Mouse (Mus musculus): Measurements from ENCODE around the gene Mib2. TPM values are rescaled to one million over a fixed set of nuclear protein-coding genes. Genes with fewer than 3 reads are reported as not detected.

Mib2 gene
- polyA plus RNA-seq, 1 experiment from 2014 or later: 37.4 TPM

GRCm38 (mm10) chr4:155643531-155643930 is 25.5 kb downstream of the Mib2 start:
- H3K9me3 ChIP-seq: no peaks in the 10 kb centered on the region
- H3K4me1 ChIP-seq (replicated peaks): no peaks in the 10 kb centered on the region
- 88% methylated on average over 1 of the region's 1 CpGs for WGBS
- no peak overlapping the region for H3K4me2 ChIP-seq
- no peak overlapping the region for H3K9ac ChIP-seq
- peaks cover 88% of the 10 kb centered on the region for H3K36me3 ChIP-seq
- H3K4me3 ChIP-seq: no peak overlapping the region
- no peak for ATAC-seq (ENCODE audit: low read depth)
- no peaks in the 10 kb centered on the region for H3K27me3 ChIP-seq
- H3K27ac ChIP-seq (replicated peaks): no peak overlapping the region

GRCm38 (mm10) chr4:155635766-155636499 is 33.1 kb downstream of the Mib2 start:
- H3K9ac ChIP-seq: no peak overlapping the region
- no peak overlapping the region for H3K4me3 ChIP-seq
- peaks cover 92% of the 10 kb centered on the region for H3K36me3 ChIP-seq
- ATAC-seq (ENCODE audit: low read depth): no peak
- H3K4me2 ChIP-seq: no peak overlapping the region
- H3K27ac ChIP-seq (replicated peaks): no peak overlapping the region
- H3K27me3 ChIP-seq: no peaks in the 10 kb centered on the region
- H3K4me1 ChIP-seq (replicated peaks): no peaks in the 10 kb centered on the region
- no peaks in the 10 kb centered on the region for H3K9me3 ChIP-seq

- Histone ChIP-seq H3K9me3 (no peaks in the 10 kb centered on the region), H3K9ac (no peak overlapping the region), H3K27me3 (no peaks in the 10 kb centered on the region), H3K4me1 (replicated peaks) (peaks cover 4% of the 10 kb centered on the region), H3K36me3 (peaks cover 80% of the 10 kb centered on the region), H3K4me2 (no peak overlapping the region), H3K27ac (replicated peaks) (no peak overlapping the region), H3K4me3 (no peak overlapping the region)
- ATAC-seq (ENCODE audit: low read depth): no peak
- 91% methylated on average over 6 of the region's 6 CpGs for WGBS
Observed at GRCm38 (mm10) chr4:155630267-155630666, 38.7 kb downstream of the Mib2 start.

GRCm38 (mm10) chr4:155624338-155625291 is 44.4 kb downstream of the Mib2 start, which contains the start of gene Cdk11b:
TSS of gene Cdk11b (plus strand) at chr4:155624854.
- H3K27me3 ChIP-seq: no peaks in the 10 kb centered on the region
- H3K4me1 ChIP-seq (replicated peaks): peaks cover 14% of the 10 kb centered on the region
- under 1% methylated on average over 80 of the region's 84 CpGs for WGBS
- peak within 1 kb of the TSS; percentile 93 for H3K27ac ChIP-seq (replicated peaks)
- ATAC-seq (ENCODE audit: low read depth): peak; percentile 100
- H3K9me3 ChIP-seq: no peaks in the 10 kb centered on the region
- H3K4me3 ChIP-seq: peak within 1 kb of the TSS; percentile 99
- H3K9ac ChIP-seq: peak within 1 kb of the TSS; percentile 89
- peak within 1 kb of the TSS; percentile 86 for H3K4me2 ChIP-seq
- H3K36me3 ChIP-seq: peaks cover 48% of the 10 kb centered on the region

- Histone ChIP-seq H3K36me3 (peaks cover 78% of the 10 kb centered on the region), H3K27me3 (no peaks in the 10 kb centered on the region), H3K9ac (no peak overlapping the region), H3K4me1 (replicated peaks) (peaks cover 1% of the 10 kb centered on the region), H3K9me3 (no peaks in the 10 kb centered on the region), H3K4me3 (no peak overlapping the region), H3K27ac (replicated peaks) (no peak overlapping the region), H3K4me2 (no peak overlapping the region)
- ATAC-seq (ENCODE audit: low read depth): no peak
- 97% methylated on average over 5 of the region's 5 CpGs for WGBS
Observed at GRCm38 (mm10) chr4:155618321-155618720, 50.7 kb downstream of the Mib2 start.

GRCm38 (mm10) chr4:155613264-155613663 is 55.7 kb downstream of the Mib2 start:
- H3K4me1 ChIP-seq (replicated peaks): no peaks in the 10 kb centered on the region
- H3K36me3 ChIP-seq: peaks cover 80% of the 10 kb centered on the region
- ATAC-seq (ENCODE audit: low read depth): no peak
- H3K9ac ChIP-seq: no peak overlapping the region
- no peak overlapping the region for H3K27ac ChIP-seq (replicated peaks)
- H3K27me3 ChIP-seq: no peaks in the 10 kb centered on the region
- WGBS: over 99% methylated on average over 3 of the region's 3 CpGs
- no peaks in the 10 kb centered on the region for H3K9me3 ChIP-seq
- no peak overlapping the region for H3K4me3 ChIP-seq
- H3K4me2 ChIP-seq: no peak overlapping the region

GRCm38 (mm10) chr4:155611860-155612259 is 57.1 kb downstream of the Mib2 start:
- Histone ChIP-seq H3K27me3 (no peaks in the 10 kb centered on the region), H3K27ac (replicated peaks) (no peak overlapping the region), H3K9ac (no peak overlapping the region), H3K36me3 (peaks cover 66% of the 10 kb centered on the region), H3K9me3 (no peaks in the 10 kb centered on the region), H3K4me2 (no peak overlapping the region), H3K4me3 (no peak overlapping the region), H3K4me1 (replicated peaks) (no peaks in the 10 kb centered on the region)
- WGBS: 92% methylated on average over 3 of the region's 3 CpGs
- ATAC-seq (ENCODE audit: low read depth): no peak

- Histone ChIP-seq H3K9ac (no peak overlapping the region), H3K27ac (replicated peaks) (no peak overlapping the region), H3K4me1 (replicated peaks) (peaks cover 21% of the 10 kb centered on the region), H3K36me3 (peaks cover 39% of the 10 kb centered on the region), H3K4me2 (no peak overlapping the region), H3K4me3 (no peak overlapping the region), H3K9me3 (no peaks in the 10 kb centered on the region), H3K27me3 (no peaks in the 10 kb centered on the region)
- 84% methylated on average over 2 of the region's 2 CpGs for WGBS
- ATAC-seq (ENCODE audit: low read depth): no peak
Observed at GRCm38 (mm10) chr4:155606825-155607224, 62.2 kb downstream of the Mib2 start.

GRCm38 (mm10) chr4:155605132-155605531 is 63.9 kb downstream of the Mib2 start:
- 92% methylated on average over 4 of the region's 4 CpGs for whole genome bisulfite sequencing
- ATAC-seq (ENCODE audit: low read depth): no peak

More at GRCm38 (mm10) chr4:155605132-155605531, 63.9 kb downstream of the Mib2 start:
- Histone ChIP-seq H3K9me3 (no peaks in the 10 kb centered on the region), H3K4me1 (replicated peaks) (peaks cover 21% of the 10 kb centered on the region), H3K9ac (no peak overlapping the region), H3K36me3 (peaks cover 25% of the 10 kb centered on the region), H3K27me3 (no peaks in the 10 kb centered on the region), H3K27ac (replicated peaks) (no peak overlapping the region), H3K4me2 (no peak overlapping the region), H3K4me3 (no peak overlapping the region)

Other genes starting within 250 kb of the Mib2 start
- gene Tmem52, start 200.1 kb downstream of the Mib2 start, polyA plus RNA-seq (2015; fragmentation: Nextera tagmentation; extraction: Ambion mirVana): not detected in 2 replicates
- 1,009 and 1,019 TPM in 2 replicates for gene Gnb1, start 177.8 kb downstream of the Mib2 start, polyA plus RNA-seq (2015; fragmentation: Nextera tagmentation; extraction: Ambion mirVana)
- gene Nadk, start 106.8 kb downstream of the Mib2 start, polyA plus RNA-seq (2015; fragmentation: Nextera tagmentation; extraction: Ambion mirVana): 77.5 and 91.5 TPM in 2 replicates
- 14.6 and 15.9 TPM in 2 replicates for gene Slc35e2, start 67.8 kb downstream of the Mib2 start, polyA plus RNA-seq (2015; fragmentation: Nextera tagmentation; extraction: Ambion mirVana)
- 54.7 and 61.6 TPM in 2 replicates for gene Cdk11b, start 44.3 kb downstream of the Mib2 start, polyA plus RNA-seq (2015; fragmentation: Nextera tagmentation; extraction: Ambion mirVana)
- not detected in 2 replicates for gene Gm10563, start 23.8 kb downstream of the Mib2 start, polyA plus RNA-seq (2015; fragmentation: Nextera tagmentation; extraction: Ambion mirVana)
- gene Mmp23, start 15.8 kb downstream of the Mib2 start, polyA plus RNA-seq (2015; fragmentation: Nextera tagmentation; extraction: Ambion mirVana): 3.9 and 5.4 TPM in 2 replicates
- 10.5 and 16.5 TPM in 2 replicates for gene Fndc10, start 25.1 kb upstream of the Mib2 start, polyA plus RNA-seq (2015; fragmentation: Nextera tagmentation; extraction: Ambion mirVana)
- 178 and 184 TPM in 2 replicates for gene Ssu72, start 35.6 kb upstream of the Mib2 start, polyA plus RNA-seq (2015; fragmentation: Nextera tagmentation; extraction: Ambion mirVana)
- gene Tmem240, start 65.6 kb upstream of the Mib2 start, polyA plus RNA-seq (2015; fragmentation: Nextera tagmentation; extraction: Ambion mirVana): 10.4 and 12.0 TPM in 2 replicates
- gene Atad3a, start 91.9 kb upstream of the Mib2 start, polyA plus RNA-seq (2015; fragmentation: Nextera tagmentation; extraction: Ambion mirVana): 75.1 and 76.4 TPM in 2 replicates
- 23.0 and 23.4 TPM in 2 replicates for gene Vwa1, start 105.5 kb upstream of the Mib2 start, polyA plus RNA-seq (2015; fragmentation: Nextera tagmentation; extraction: Ambion mirVana)
- gene Tmem88b, start 116.7 kb upstream of the Mib2 start, polyA plus RNA-seq (2015; fragmentation: Nextera tagmentation; extraction: Ambion mirVana): 0.49 and 1.1 TPM in 2 replicates
- gene Ankrd65, start 121.2 kb upstream of the Mib2 start, polyA plus RNA-seq (2015; fragmentation: Nextera tagmentation; extraction: Ambion mirVana): not detected in 2 replicates
- gene Mrpl20, start 133.7 kb upstream of the Mib2 start, polyA plus RNA-seq (2015; fragmentation: Nextera tagmentation; extraction: Ambion mirVana): 249 and 265 TPM in 2 replicates
- gene Ccnl2, start 143.3 kb upstream of the Mib2 start, polyA plus RNA-seq (2015; fragmentation: Nextera tagmentation; extraction: Ambion mirVana): 155 and 185 TPM in 2 replicates
- 139 and 145 TPM in 2 replicates for gene Aurkaip1, start 162.1 kb upstream of the Mib2 start, polyA plus RNA-seq (2015; fragmentation: Nextera tagmentation; extraction: Ambion mirVana)
- gene Mxra8, start 170.5 kb upstream of the Mib2 start, polyA plus RNA-seq (2015; fragmentation: Nextera tagmentation; extraction: Ambion mirVana): 29.3 and 33.9 TPM in 2 replicates
- 8.6 and 14.6 TPM in 2 replicates for gene Dvl1, start 178.2 kb upstream of the Mib2 start, polyA plus RNA-seq (2015; fragmentation: Nextera tagmentation; extraction: Ambion mirVana)
- gene Tas1r3, start 194.2 kb upstream of the Mib2 start, polyA plus RNA-seq (2015; fragmentation: Nextera tagmentation; extraction: Ambion mirVana): 0.45 and 0.72 TPM in 2 replicates
- 21.1 and 25.2 TPM in 2 replicates for gene Cptp, start 200.2 kb upstream of the Mib2 start, polyA plus RNA-seq (2015; fragmentation: Nextera tagmentation; extraction: Ambion mirVana)
- 63.7 and 69.8 TPM in 2 replicates for gene Ints11, start 200.3 kb upstream of the Mib2 start, polyA plus RNA-seq (2015; fragmentation: Nextera tagmentation; extraction: Ambion mirVana)
- 51.5 and 55.4 TPM in 2 replicates for gene Pusl1, start 222.6 kb upstream of the Mib2 start, polyA plus RNA-seq (2015; fragmentation: Nextera tagmentation; extraction: Ambion mirVana)
- gene Acap3, start 222.6 kb upstream of the Mib2 start, polyA plus RNA-seq (2015; fragmentation: Nextera tagmentation; extraction: Ambion mirVana): 68.4 and 72.3 TPM in 2 replicates